Mouse (Mus musculus): ENCODE measurements around the gene S100a4. TPM values are rescaled to one million over a fixed set of nuclear protein-coding genes. Genes with fewer than 3 reads are reported as not detected.

Gene S100a4
- polyA plus RNA-seq, 1 experiment from 2014 or later, result 1.5 TPM

- Histone ChIP-seq H3K9ac (no peak overlapping the region), H3K9me3 (no peaks in the 10 kb centered on the region), H3K27me3 (no peaks in the 10 kb centered on the region), H3K27ac (no peak overlapping the region), H3K36me3 (no peaks in the 10 kb centered on the region), H3K4me3 (no peak overlapping the region), H3K4me2 (no peak overlapping the region), H3K4me1 (replicated peaks) (peaks cover 5% of the 10 kb centered on the region; the same call in 1 of the 2 replicates)
- 67% methylated on average over 2 of the region's 2 CpGs for WGBS
- no peak for ATAC-seq (ENCODE audit: low FRiP score)
These were observed 25.7 kb downstream of the S100a4 start for GRCm38 (mm10) chr3:90629298-90629697.

GRCm38 (mm10) chr3:90631984-90632383, 28.4 kb downstream of the S100a4 start:
- H3K27ac ChIP-seq, result no peak overlapping the region
- H3K36me3 ChIP-seq, result no peaks in the 10 kb centered on the region
- WGBS, result 81% methylated on average over 2 of the region's 2 CpGs
- ATAC-seq (ENCODE audit: low FRiP score), result no peak
- H3K9me3 ChIP-seq, result no peaks in the 10 kb centered on the region
- no peak overlapping the region for H3K9ac ChIP-seq
- no peak overlapping the region for H3K4me3 ChIP-seq
- H3K4me2 ChIP-seq, result no peak overlapping the region
- H3K27me3 ChIP-seq, result no peaks in the 10 kb centered on the region
- no peaks in the 10 kb centered on the region for H3K4me1 ChIP-seq (replicated peaks)

GRCm38 (mm10) chr3:90638511-90639275, 35.1 kb downstream of the S100a4 start:
- H3K9me3 ChIP-seq, result no peaks in the 10 kb centered on the region
- no peak overlapping the region for H3K27ac ChIP-seq
- H3K36me3 ChIP-seq, result no peaks in the 10 kb centered on the region
- H3K4me3 ChIP-seq, result no peak overlapping the region
- no peaks in the 10 kb centered on the region for H3K27me3 ChIP-seq
- WGBS, result 79% methylated on average over 1 of the region's 1 CpGs
- no peak overlapping the region for H3K9ac ChIP-seq
- H3K4me2 ChIP-seq, result no peak overlapping the region
- ATAC-seq (ENCODE audit: low FRiP score), result no peak
- H3K4me1 ChIP-seq (replicated peaks), result no peaks in the 10 kb centered on the region

- no peak overlapping the region for H3K27ac ChIP-seq
- H3K4me1 ChIP-seq (replicated peaks), result no peaks in the 10 kb centered on the region
- no peak overlapping the region for H3K4me2 ChIP-seq
- H3K9me3 ChIP-seq, result no peaks in the 10 kb centered on the region
- WGBS, result 54% methylated on average over 7 of the region's 7 CpGs
- no peak overlapping the region for H3K9ac ChIP-seq
- H3K36me3 ChIP-seq, result no peaks in the 10 kb centered on the region
- ATAC-seq (ENCODE audit: low FRiP score), result no peak
- no peak overlapping the region for H3K4me3 ChIP-seq
- H3K27me3 ChIP-seq, result no peaks in the 10 kb centered on the region
These were observed 36.1 kb downstream of the S100a4 start for GRCm38 (mm10) chr3:90639511-90640154.

- no peak overlapping the region for H3K4me3 ChIP-seq
- no peaks in the 10 kb centered on the region for H3K27me3 ChIP-seq
- no peak overlapping the region for H3K4me2 ChIP-seq
- WGBS, result 86% methylated on average over 7 of the region's 7 CpGs
- no peaks in the 10 kb centered on the region for H3K36me3 ChIP-seq
- no peak overlapping the region for H3K27ac ChIP-seq
- H3K4me1 ChIP-seq (replicated peaks), result no peaks in the 10 kb centered on the region
- ATAC-seq (ENCODE audit: low FRiP score), result no peak
- H3K9me3 ChIP-seq, result no peaks in the 10 kb centered on the region
- H3K9ac ChIP-seq, result no peak overlapping the region
These were observed 37.4 kb downstream of the S100a4 start for GRCm38 (mm10) chr3:90640981-90641380.

- H3K4me3 ChIP-seq, result no peak overlapping the region
- H3K4me2 ChIP-seq, result no peak overlapping the region
- no peaks in the 10 kb centered on the region for H3K9me3 ChIP-seq
- H3K36me3 ChIP-seq, result no peaks in the 10 kb centered on the region
- 51% methylated on average over 3 of the region's 3 CpGs for WGBS
- H3K9ac ChIP-seq, result no peak overlapping the region
- H3K27me3 ChIP-seq, result no peaks in the 10 kb centered on the region
- no peak overlapping the region for H3K27ac ChIP-seq
- no peaks in the 10 kb centered on the region for H3K4me1 ChIP-seq (replicated peaks)
- ATAC-seq (ENCODE audit: low FRiP score), result no peak
These were observed 40.6 kb downstream of the S100a4 start for GRCm38 (mm10) chr3:90644220-90644619.

- H3K4me3 ChIP-seq, result no peak overlapping the region
- H3K27ac ChIP-seq, result no peak overlapping the region
- H3K36me3 ChIP-seq, result no peaks in the 10 kb centered on the region
- no peaks in the 10 kb centered on the region for H3K27me3 ChIP-seq
- ATAC-seq (ENCODE audit: low FRiP score), result no peak
- no peak overlapping the region for H3K4me2 ChIP-seq
- H3K9me3 ChIP-seq, result no peaks in the 10 kb centered on the region
- 91% methylated on average over 1 of the region's 1 CpGs for WGBS
- no peak overlapping the region for H3K9ac ChIP-seq
- H3K4me1 ChIP-seq (replicated peaks), result no peaks in the 10 kb centered on the region
These were observed 43.7 kb downstream of the S100a4 start for GRCm38 (mm10) chr3:90647291-90647690.

GRCm38 (mm10) chr3:90648981-90649380, 45.4 kb downstream of the S100a4 start:
- no peaks in the 10 kb centered on the region for H3K9me3 ChIP-seq
- H3K27me3 ChIP-seq, result 0 out of 2 replicates have a peak, but pooled peaks cover 1% of the 10 kb centered on the region
- H3K4me3 ChIP-seq, result no peak overlapping the region
- no peak overlapping the region for H3K27ac ChIP-seq
- no peak overlapping the region for H3K4me2 ChIP-seq
- no peaks in the 10 kb centered on the region for H3K36me3 ChIP-seq
- no peaks in the 10 kb centered on the region for H3K4me1 ChIP-seq (replicated peaks)
- no peak overlapping the region for H3K9ac ChIP-seq
- no peak for ATAC-seq (ENCODE audit: low FRiP score)

- ATAC-seq (ENCODE audit: low FRiP score), result no peak
- H3K36me3 ChIP-seq, result no peaks in the 10 kb centered on the region
- WGBS, result 94% methylated on average over 2 of the region's 2 CpGs
- H3K9me3 ChIP-seq, result no peaks in the 10 kb centered on the region
- H3K27me3 ChIP-seq, result 0 out of 2 replicates have a peak, but pooled peaks cover 5% of the 10 kb centered on the region
- no peak overlapping the region for H3K4me3 ChIP-seq
- H3K27ac ChIP-seq, result no peak overlapping the region
- no peak overlapping the region for H3K4me2 ChIP-seq
- no peaks in the 10 kb centered on the region for H3K4me1 ChIP-seq (replicated peaks)
- no peak overlapping the region for H3K9ac ChIP-seq
These were observed 46.3 kb downstream of the S100a4 start for GRCm38 (mm10) chr3:90649832-90650231.

- WGBS, result 40% methylated on average over 5 of the region's 5 CpGs
- no peaks in the 10 kb centered on the region for H3K36me3 ChIP-seq
These were observed 49.4 kb downstream of the S100a4 start for GRCm38 (mm10) chr3:90652878-90653508.

GRCm38 (mm10) chr3:90653717-90654116, 50.1 kb downstream of the S100a4 start, which contains the start of gene S100a7a:
Gene S100a7a, plus strand, starts transcription at chr3:90654017.
- no peak for ATAC-seq (ENCODE audit: low FRiP score)
- Histone ChIP-seq H3K4me3 (no peak within 1 kb of the TSS), H3K9me3 (no peaks in the 10 kb centered on the region), H3K4me1 (replicated peaks) (no peaks in the 10 kb centered on the region), H3K9ac (no peak within 1 kb of the TSS), H3K27me3 (0 out of 2 replicates have a peak, but pooled peaks cover 5% of the 10 kb centered on the region), H3K36me3 (no peaks in the 10 kb centered on the region), H3K27ac (no peak within 1 kb of the TSS), H3K4me2 (no peak within 1 kb of the TSS)

More at GRCm38 (mm10) chr3:90652878-90653508, 49.4 kb downstream of the S100a4 start:
- no peaks in the 10 kb centered on the region for H3K4me1 ChIP-seq (replicated peaks)
- H3K27ac ChIP-seq, result no peak overlapping the region
- 0 out of 2 replicates have a peak, but pooled peaks cover 5% of the 10 kb centered on the region for H3K27me3 ChIP-seq
- no peak overlapping the region for H3K4me3 ChIP-seq
- peak; percentile 83 for ATAC-seq (ENCODE audit: low FRiP score)
- no peak overlapping the region for H3K9ac ChIP-seq
- H3K4me2 ChIP-seq, result no peak overlapping the region
- H3K9me3 ChIP-seq, result no peaks in the 10 kb centered on the region

Measured in hindbrain, embryonic 13.5 days (tissue).